10 mouse cellular contexts compared by ENCODE assay signal in genomic region chr11:94471740-94472584, GRCm38 (mm10). TPM values are rescaled to one million over a fixed set of nuclear protein-coding genes. Genes with fewer than 3 reads are reported as not detected.
DNase-seq lines count a peak whose midpoint lies in the region; ATAC-seq and TF ChIP-seq lines count a peak whose summit lies in the region.
"Had no signal": no experiment of that assay in that cellular context is flagged by ENCODE, and none has a peak within 500 bp of the region (broad histone marks: within the 10 kb centered on the region; RNA-seq: fewer than 3 reads in every experiment).

No protein-coding gene starts in this region.

- 11% methylated on average over 17 of the region's 17 CpGs for WGBS in kidney, postnatal 0 days
- 1% methylated on average over 17 of the region's 17 CpGs for WGBS in embryonic facial prominence, embryonic 12.5 days
- 2% methylated on average over 17 of the region's 17 CpGs for WGBS in hindbrain, embryonic 13.5 days
- WGBS in midbrain, postnatal 0 days: 3% methylated on average over 17 of the region's 17 CpGs

- H3K9me3 ChIP-seq in kidney, postnatal 0 days (replicated peaks; ENCODE audit: low read length): no peaks in the 10 kb centered on the region
- no peaks in the 10 kb centered on the region for H3K9me3 ChIP-seq in embryonic facial prominence, embryonic 12.5 days
- no peaks in the 10 kb centered on the region for H3K9me3 ChIP-seq in hindbrain, embryonic 13.5 days
- no peaks in the 10 kb centered on the region for H3K9me3 ChIP-seq in midbrain, postnatal 0 days (ENCODE audit: low read length)

- no peaks in the 10 kb centered on the region for H3K36me3 ChIP-seq in kidney, postnatal 0 days (ENCODE audit: insufficient read depth, low read length)
- no peaks in the 10 kb centered on the region for H3K36me3 ChIP-seq in embryonic facial prominence, embryonic 12.5 days
- H3K36me3 ChIP-seq in hindbrain, embryonic 13.5 days: no peaks in the 10 kb centered on the region
- no peaks in the 10 kb centered on the region for H3K36me3 ChIP-seq in midbrain, postnatal 0 days (ENCODE audit: insufficient read depth, low read length)

- no peak for ATAC-seq in kidney, postnatal 0 days (replicated peaks; ENCODE audit: low FRiP score, low read depth)
- no peak for ATAC-seq in embryonic facial prominence, embryonic 12.5 days (ENCODE audit: insufficient number of reproducible peaks, insufficient read depth, low FRiP score, low TSS enrichment)
- no peak for ATAC-seq in hindbrain, embryonic 13.5 days (ENCODE audit: low FRiP score)
- no peak for ATAC-seq in midbrain, postnatal 0 days (ENCODE audit: low FRiP score)

- no peak overlapping the region for H3K27ac ChIP-seq in kidney, postnatal 0 days
- H3K27ac ChIP-seq in embryonic facial prominence, embryonic 12.5 days: peak overlapping the region; percentile 91
- H3K27ac ChIP-seq in hindbrain, embryonic 13.5 days: peak overlapping the region; percentile 97
- peak overlapping the region; percentile 67 for H3K27ac ChIP-seq in midbrain, postnatal 0 days (ENCODE audit: low read depth, low read length)
- H3K27ac ChIP-seq: liver, embryonic 14.5 days had no signal

- 0 out of 2 replicates have a peak, but pooled peaks cover 3% of the 10 kb centered on the region for H3K27me3 ChIP-seq in kidney, postnatal 0 days (ENCODE audit: insufficient read depth, low read length)
- H3K27me3 ChIP-seq in embryonic facial prominence, embryonic 12.5 days: peaks cover 18% of the 10 kb centered on the region
- peaks cover 17% of the 10 kb centered on the region for H3K27me3 ChIP-seq in hindbrain, embryonic 13.5 days
- 0 out of 2 replicates have a peak, but pooled peaks cover 5% of the 10 kb centered on the region for H3K27me3 ChIP-seq in midbrain, postnatal 0 days (ENCODE audit: insufficient read depth, low read length)

- peak overlapping the region; percentile 74 for H3K4me3 ChIP-seq in kidney, postnatal 0 days (replicated peaks; ENCODE audit: low read depth, low read length)
- peak overlapping the region; percentile 90 for H3K4me3 ChIP-seq in embryonic facial prominence, embryonic 12.5 days
- H3K4me3 ChIP-seq in hindbrain, embryonic 13.5 days: peak overlapping the region; percentile 93
- peak overlapping the region; percentile 96 for H3K4me3 ChIP-seq in midbrain, postnatal 0 days (ENCODE audit: low read depth, low read length)
- H3K4me3 ChIP-seq: erythroblast, embryonic 14.5 days had no signal

- peak overlapping the region; percentile 71; the same call in 1 of the 2 replicates for H3K9ac ChIP-seq in kidney, postnatal 0 days (ENCODE audit: low read depth, low read length)
- peak overlapping the region; percentile 95 for H3K9ac ChIP-seq in embryonic facial prominence, embryonic 12.5 days
- H3K9ac ChIP-seq in hindbrain, embryonic 13.5 days: peak overlapping the region; percentile 98
- peak overlapping the region; percentile 86 for H3K9ac ChIP-seq in midbrain, postnatal 0 days (replicated peaks; ENCODE audit: low read length, poor library complexity, severe bottlenecking)
- H3K9ac ChIP-seq: liver, embryonic 14.5 days had no signal

- peak; percentile 15; the same call in 1 of the 2 replicates for TF ChIP-seq CTCF in kidney, postnatal 0 days (IDR thresholded peaks at IDR 0.05; ENCODE audit: low read depth)
- peak; percentile 49 for TF ChIP-seq CTCF in midbrain, postnatal 0 days (IDR thresholded peaks at IDR 0.05)

- H3K4me2 ChIP-seq in kidney, postnatal 0 days (ENCODE audit: low read length): peak overlapping the region; percentile 86
- peak overlapping the region; percentile 80 for H3K4me2 ChIP-seq in embryonic facial prominence, embryonic 12.5 days (replicated peaks)
- H3K4me2 ChIP-seq in hindbrain, embryonic 13.5 days: peak overlapping the region; percentile 94
- H3K4me2 ChIP-seq in midbrain, postnatal 0 days (ENCODE audit: low read depth, low read length, poor library complexity, severe bottlenecking): peak overlapping the region; percentile 87

- no peak for DNase-seq in kidney, postnatal 0 days (ENCODE audit: low spot score)
- DNase-seq in kidney, adult 11 months: no peak
- peak; percentile 47 for DNase-seq in midbrain, postnatal 0 days (ENCODE audit: low spot score)
- DNase-seq in urinary bladder, postnatal 25 days (ENCODE audit: low spot score): no peak
- DNase-seq in thymus, postnatal 10 days (ENCODE audit: low spot score in 2 of 2): no peak
- DNase-seq in thymus, adult 18-20 months: no peak

- H3K4me1 ChIP-seq in kidney, postnatal 0 days (replicated peaks; ENCODE audit: insufficient read depth, low read length): peaks cover 38% of the 10 kb centered on the region
- peaks cover 55% of the 10 kb centered on the region for H3K4me1 ChIP-seq in embryonic facial prominence, embryonic 12.5 days
- peaks cover 88% of the 10 kb centered on the region for H3K4me1 ChIP-seq in hindbrain, embryonic 13.5 days (replicated peaks)
- peaks cover 30% of the 10 kb centered on the region for H3K4me1 ChIP-seq in midbrain, postnatal 0 days (ENCODE audit: insufficient read depth, low read length)

RNA-seq across cellular contexts. Expression of gene Cacna1g, which starts 2.0 kb away (rescaled TPM):
- 4.4 and 5.2 TPM in 2 replicates for polyA plus RNA-seq in kidney, postnatal 0 days (2015; fragmentation: Nextera tagmentation; extraction: Ambion mirVana)
- 31.6 and 37.2 TPM in 2 replicates for polyA plus RNA-seq in embryonic facial prominence, embryonic 12.5 days (2016; fragmentation: Nextera tagmentation; extraction: Ambion mirVana)
- 13.6 and 14.2 TPM in 2 replicates for polyA plus RNA-seq in hindbrain, embryonic 13.5 days (2015; fragmentation: Nextera tagmentation; extraction: Ambion mirVana)
- 94.6 and 131 TPM in 2 replicates for total RNA-seq in midbrain, postnatal 0 days (2014; rRNA removed)
- polyA plus RNA-seq in midbrain, postnatal 0 days (2015; fragmentation: Nextera tagmentation; extraction: Ambion mirVana): 13.0 and 13.2 TPM in 2 replicates

RNA-seq across cellular contexts. Expression of gene Spata20, which starts 14.0 kb away (rescaled TPM):
- polyA plus RNA-seq in kidney, postnatal 0 days (2015; fragmentation: Nextera tagmentation; extraction: Ambion mirVana): 0.40 TPM in 1 of 2 replicates, not detected in the other
- 0.29 and 0.43 TPM in 2 replicates for polyA plus RNA-seq in embryonic facial prominence, embryonic 12.5 days (2016; fragmentation: Nextera tagmentation; extraction: Ambion mirVana)
- 0.17 and 0.56 TPM in 2 replicates for polyA plus RNA-seq in hindbrain, embryonic 13.5 days (2015; fragmentation: Nextera tagmentation; extraction: Ambion mirVana)
- 0.93 and 6.5 TPM in 2 replicates for total RNA-seq in midbrain, postnatal 0 days (2014; rRNA removed)
- polyA plus RNA-seq in midbrain, postnatal 0 days (2015; fragmentation: Nextera tagmentation; extraction: Ambion mirVana): 1.2 and 1.3 TPM in 2 replicates
- polyA plus RNA-seq: erythroblast, embryonic 14.5 days; liver, embryonic 14.5 days had no signal

RNA-seq across cellular contexts. Expression of gene Epn3, which starts 27.8 kb away (rescaled TPM):
- 34.7 and 37.5 TPM in 2 replicates for polyA plus RNA-seq in kidney, postnatal 0 days (2015; fragmentation: Nextera tagmentation; extraction: Ambion mirVana)
- polyA plus RNA-seq in embryonic facial prominence, embryonic 12.5 days (2016; fragmentation: Nextera tagmentation; extraction: Ambion mirVana): 2.7 and 4.2 TPM in 2 replicates
- 0.44 and 0.90 TPM in 2 replicates for polyA plus RNA-seq in hindbrain, embryonic 13.5 days (2015; fragmentation: Nextera tagmentation; extraction: Ambion mirVana)
- 1.1 and 5.0 TPM in 2 replicates for total RNA-seq in midbrain, postnatal 0 days (2014; rRNA removed)
- polyA plus RNA-seq in midbrain, postnatal 0 days (2015; fragmentation: Nextera tagmentation; extraction: Ambion mirVana): 0.92 and 1.4 TPM in 2 replicates
- polyA plus RNA-seq: erythroblast, embryonic 14.5 days had no signal

RNA-seq across cellular contexts. Expression of gene Mycbpap, which starts 49.6 kb away (rescaled TPM):
- 3.2 and 3.5 TPM in 2 replicates for polyA plus RNA-seq in kidney, postnatal 0 days (2015; fragmentation: Nextera tagmentation; extraction: Ambion mirVana)
- 2.5 and 3.7 TPM in 2 replicates for polyA plus RNA-seq in embryonic facial prominence, embryonic 12.5 days (2016; fragmentation: Nextera tagmentation; extraction: Ambion mirVana)
- polyA plus RNA-seq in hindbrain, embryonic 13.5 days (2015; fragmentation: Nextera tagmentation; extraction: Ambion mirVana): 3.2 and 3.8 TPM in 2 replicates
- total RNA-seq in midbrain, postnatal 0 days (2014; rRNA removed): 3.2 and 4.4 TPM in 2 replicates
- 1.2 and 2.0 TPM in 2 replicates for polyA plus RNA-seq in midbrain, postnatal 0 days (2015; fragmentation: Nextera tagmentation; extraction: Ambion mirVana)
- polyA plus RNA-seq: erythroblast, embryonic 14.5 days had no signal
